Mouse (Mus musculus) cerebellum, postnatal 4 days (tissue): ENCODE measurements around the gene H2-Eb2.

Source experiments
- DNase-seq, 2 experiments: peaks; one replicate each; pipeline ENCODE4 v3.0.0; 2022; ENCODE audit warnings: low spot score in 2 of 2, mixed read lengths in 1 of 2

The H2-Eb2 gene

DNA sequence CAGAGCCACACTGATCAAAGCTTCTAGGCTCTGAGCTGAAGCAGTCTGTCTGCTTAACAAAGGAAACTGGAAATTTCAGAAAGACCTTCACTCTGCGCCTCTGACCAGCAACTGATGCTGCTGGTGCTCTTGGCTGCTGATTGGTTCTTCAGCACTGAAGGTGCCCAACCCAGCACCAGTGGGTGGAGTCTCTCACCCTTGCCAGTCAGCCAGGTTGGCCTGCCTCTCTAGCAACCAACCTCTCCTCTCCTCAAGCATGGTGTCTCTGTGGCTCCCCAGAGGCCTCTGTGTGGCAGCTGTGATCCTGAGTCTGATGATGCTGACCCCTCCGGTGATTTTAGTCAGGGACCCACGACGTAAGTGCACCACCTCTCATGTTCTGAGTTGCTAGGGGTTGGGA, at the start of gene H2-Eb2:
Gene H2-Eb2 (plus strand): TSS at position 230 of the 400 bp plus-strand sequence.
- DNase-seq, result no peak

DNA sequence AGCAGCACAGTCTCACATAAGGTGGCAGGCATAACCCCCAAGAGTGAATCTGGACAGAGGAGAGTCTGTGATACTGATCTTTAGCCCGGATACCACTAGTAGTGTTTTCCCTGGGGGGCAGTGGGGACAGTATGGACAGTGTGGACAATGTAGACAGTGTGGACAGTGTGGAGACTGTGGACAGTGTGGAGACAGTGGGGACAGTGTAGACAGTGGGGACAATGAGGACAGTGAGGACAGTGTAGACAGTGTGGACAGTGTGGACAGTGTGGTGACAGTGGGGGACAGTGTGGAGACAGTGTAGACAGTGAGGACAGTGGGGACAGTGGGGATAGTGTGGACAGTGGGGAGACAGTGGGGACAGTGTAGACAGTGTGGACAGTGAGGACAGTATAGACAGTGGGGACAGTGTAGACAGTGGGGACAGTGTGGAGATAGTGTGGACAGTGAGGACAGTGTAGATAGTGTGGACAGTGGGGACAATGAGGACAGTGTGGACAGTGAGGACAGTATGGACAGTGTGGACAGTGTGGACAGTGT, 44.9 kb upstream of the H2-Eb2 start:
- DNase-seq, result no peak

DNA sequence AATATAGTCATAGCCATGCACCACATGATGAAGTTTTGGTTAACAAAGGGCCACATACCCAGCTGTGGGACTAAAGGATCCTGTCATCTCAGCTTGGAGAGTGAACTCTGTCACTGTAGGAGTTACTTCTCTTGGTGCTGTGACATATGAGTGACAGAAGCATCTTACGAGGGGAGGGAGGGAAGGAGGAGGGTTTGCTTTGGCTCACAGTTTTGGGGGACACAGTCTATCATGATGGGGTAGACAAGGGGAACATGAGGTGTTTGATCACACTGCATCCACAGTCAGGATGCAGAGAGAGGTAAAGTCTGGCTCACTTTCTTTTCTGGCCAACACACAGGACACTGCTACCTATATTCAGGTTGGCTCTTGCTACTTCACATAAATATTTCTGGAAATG, 43.6 kb upstream of the H2-Eb2 start:
- DNase-seq, result no peak

DNA sequence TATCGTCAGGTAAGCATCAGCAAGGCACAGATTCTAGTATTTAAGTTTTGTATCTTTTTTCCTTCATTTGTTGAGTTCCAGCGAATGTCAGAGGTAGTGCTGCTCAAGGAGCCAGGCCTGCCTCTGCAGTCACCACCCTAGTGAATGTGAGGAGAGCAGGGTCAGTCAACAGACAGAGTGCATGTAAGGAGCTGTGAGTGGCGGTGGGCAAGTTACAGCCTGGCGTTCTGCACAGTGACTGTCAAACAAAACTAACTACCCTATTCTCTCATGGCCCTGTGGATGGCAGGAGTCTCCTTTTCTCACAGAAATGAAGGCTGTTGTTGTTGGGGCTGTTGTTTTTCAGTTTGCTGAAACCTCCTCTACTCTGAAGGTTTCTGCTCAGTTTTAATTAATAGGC, 40.1 kb upstream of the H2-Eb2 start:
- DNase-seq, result no peak

DNA sequence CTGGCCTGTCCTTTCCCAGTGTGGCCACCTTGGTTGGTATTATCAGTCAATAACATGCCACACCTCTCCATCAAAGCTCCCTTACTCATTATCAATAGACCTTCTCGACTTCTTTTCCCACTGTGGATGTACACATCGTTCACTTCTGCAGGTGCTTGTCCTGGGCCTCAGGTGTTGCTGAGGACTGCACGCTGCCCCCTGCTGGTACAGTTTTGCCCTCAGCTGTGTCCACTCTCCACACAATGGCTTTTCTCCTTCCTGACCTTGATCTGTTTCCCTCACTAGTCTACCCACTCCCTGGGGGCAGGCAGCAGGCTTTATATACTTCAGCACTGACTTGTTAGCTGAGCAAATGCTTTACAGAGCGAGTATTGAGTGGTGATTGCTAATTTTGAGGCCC, 39.6 kb upstream of the H2-Eb2 start:
- no peak for DNase-seq

DNA sequence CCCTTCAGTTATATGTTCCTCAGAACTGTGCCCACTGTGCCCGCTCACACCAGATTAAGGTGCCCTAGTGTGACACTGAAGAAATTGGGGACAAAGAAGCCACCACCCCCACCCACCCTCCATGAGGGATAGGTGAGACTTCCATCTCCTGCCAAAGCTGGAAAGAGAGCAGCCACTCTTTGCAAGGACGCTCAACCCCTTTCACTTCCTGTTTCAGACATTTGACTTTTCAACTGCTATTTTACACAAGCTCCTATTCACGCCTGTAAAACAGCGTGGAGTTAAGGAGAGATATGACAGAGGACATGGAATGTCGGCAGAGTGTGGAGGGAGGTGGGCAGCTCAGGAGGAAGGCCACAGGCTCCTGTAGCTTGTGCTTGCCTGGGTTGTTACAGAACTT, 39.0 kb upstream of the H2-Eb2 start:
- DNase-seq, result no peak

DNA sequence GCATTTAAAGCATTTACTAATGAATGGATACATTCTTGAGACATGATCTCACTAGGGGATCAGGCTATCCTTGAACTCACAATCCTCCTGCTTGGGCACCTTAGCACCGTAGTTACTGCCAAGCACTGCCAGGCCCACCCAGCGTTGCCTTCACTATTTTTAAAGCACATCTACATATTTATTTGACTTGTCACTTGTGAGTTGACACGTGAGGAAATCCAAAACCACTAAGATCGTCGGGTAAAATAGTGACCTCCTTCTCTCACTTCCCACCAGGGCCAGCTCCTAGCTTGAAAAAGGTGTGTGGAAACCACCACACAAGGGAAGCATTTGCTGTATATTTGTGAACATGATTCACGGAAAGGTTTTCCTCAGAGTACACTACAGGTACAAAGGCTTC, 38.5 kb upstream of the H2-Eb2 start:
- no peak for DNase-seq

DNA sequence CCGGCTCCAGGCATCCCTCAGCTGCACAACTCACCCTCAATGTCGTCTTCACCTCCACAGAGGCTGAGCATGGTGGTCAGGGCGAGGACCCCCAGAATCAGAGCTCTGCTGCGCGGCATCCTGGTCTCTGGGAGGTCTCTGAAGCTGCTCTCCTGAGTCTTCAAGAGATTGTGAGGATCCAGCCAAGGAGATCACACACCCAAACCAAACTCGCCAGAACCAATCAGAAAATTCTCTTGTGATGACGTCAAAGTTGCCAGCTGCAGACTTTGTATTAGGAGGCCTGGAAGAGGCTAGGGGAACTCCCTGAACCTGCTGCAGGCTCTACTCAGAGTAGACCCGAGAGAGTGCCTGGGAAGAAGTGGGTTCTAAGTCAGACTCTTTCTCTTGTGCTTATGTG, 37.8 kb upstream of the H2-Eb2 start, which contains the start of gene H2-Aa:
Gene H2-Aa (minus strand): TSS at position 176 of the 400 bp plus-strand sequence.
- peak in 1 of 2 experiments; percentile 61 for DNase-seq

DNA sequence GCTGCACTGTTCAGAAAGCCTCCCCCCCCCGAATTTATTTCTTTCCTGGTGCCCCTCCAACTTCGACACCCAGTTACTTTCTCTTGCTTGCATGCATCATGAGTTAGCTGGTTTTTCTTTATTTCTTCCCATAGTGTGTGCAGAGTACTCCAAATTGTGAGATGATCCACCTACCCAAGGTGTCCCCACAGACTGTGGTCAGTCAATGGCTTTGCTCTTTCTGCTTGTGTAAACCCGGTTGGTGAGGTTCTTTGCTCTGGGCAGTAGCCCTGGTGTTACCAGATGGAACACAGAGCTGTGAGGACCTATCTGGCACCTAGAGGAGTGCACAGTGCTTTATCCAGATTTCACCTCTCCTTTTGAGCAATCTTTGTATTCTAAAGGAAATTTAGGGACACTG, 37.3 kb upstream of the H2-Eb2 start:
- DNase-seq, result no peak

DNA sequence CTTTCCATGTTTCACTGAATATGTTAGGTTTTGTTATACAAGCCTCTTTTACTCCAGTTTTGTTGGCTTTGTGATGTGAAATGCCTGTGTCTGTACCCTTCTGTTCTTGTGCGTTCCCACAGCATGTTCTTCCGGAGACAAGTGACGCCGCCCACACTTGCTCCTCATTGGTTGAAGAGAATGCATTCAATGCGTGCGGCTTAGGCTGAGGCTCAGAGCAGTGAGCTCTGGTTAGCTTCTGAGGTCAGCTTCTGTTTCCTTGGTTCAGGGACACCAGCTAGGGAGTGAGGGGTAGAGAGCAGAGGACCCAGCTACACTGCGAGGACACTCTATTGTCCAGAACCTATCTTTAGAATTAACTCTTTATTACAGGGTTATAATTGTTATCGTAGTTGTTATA, 33.9 kb upstream of the H2-Eb2 start:
- peak; percentile 78 for DNase-seq

DNA sequence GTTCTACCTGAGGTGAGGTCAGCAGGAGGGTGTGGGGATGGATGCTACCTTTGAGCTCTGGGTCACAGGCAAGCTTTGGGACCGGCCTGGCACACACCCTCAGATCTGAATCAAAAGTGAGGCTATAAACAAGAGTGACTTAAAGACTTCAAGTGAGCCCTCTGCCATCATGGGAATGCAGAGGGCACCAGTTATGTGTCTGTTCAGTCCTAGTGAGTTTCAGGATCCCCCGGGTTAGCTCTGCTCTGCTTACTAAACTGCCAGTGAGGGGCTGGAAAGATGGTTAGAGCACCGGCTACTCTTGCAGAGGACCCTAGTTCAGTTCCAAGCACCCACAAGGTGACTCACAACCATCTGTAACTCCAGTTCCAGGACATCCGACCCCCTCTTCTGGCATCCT, 32.9 kb upstream of the H2-Eb2 start:
- DNase-seq, result no peak

DNA sequence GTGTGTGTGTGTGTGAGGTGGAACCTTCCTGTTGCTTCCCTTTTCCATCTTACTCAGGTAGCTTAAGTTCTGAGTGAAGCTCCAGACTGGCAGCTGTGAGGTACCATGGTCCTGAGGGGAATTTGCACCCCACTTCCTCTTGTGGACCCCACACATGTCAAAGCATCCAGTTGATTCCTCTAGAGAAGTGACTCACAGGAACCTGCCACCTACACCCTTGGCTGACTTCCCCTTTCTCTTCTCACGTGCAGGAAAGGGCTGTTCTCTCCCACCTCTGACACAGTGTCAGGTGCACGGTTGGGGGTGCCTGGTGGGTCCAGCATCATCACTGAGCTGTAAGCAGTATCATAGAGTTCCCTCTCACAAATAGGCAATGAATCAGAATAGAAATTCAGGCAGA, 31.9 kb upstream of the H2-Eb2 start:
- no peak for DNase-seq

DNA sequence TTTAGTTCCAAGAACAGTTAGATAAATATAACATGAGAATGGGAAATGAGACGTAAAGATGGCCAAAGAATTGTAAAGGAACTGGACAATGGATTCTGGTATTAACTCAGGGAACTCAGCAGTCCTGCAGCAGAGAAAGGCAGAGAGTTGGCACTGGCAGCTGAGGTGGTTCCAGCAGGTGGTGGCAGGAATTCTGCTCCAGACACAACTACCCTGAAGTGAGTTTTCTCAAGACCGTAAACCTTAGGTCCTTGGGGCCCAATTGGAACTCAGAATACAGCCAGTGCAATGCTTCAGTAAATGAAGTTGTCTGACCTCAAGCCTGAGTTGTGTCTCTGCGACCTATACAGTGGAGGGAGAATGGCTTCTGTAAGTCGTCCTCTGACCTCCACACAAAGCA, 31.2 kb upstream of the H2-Eb2 start:
- no peak for DNase-seq

DNA sequence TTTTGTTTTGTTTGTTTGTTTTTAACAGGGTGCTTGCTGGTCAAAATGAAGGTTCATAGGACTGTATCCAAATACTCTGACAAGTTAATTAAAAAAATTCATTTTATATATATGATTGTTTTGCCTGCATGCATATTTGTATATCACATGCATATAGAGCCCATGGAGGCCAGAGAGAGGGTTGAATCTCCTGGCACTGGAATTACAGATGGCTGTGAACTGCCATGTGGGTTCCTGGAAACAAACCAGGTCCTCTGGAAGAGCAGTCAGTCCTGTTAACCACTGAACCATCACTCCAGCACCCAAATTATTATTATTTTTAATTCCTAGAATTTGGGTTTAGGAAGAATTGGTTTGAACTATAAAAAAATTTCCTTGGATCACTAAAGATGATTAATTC, 30.2 kb upstream of the H2-Eb2 start:
- no peak for DNase-seq

DNA sequence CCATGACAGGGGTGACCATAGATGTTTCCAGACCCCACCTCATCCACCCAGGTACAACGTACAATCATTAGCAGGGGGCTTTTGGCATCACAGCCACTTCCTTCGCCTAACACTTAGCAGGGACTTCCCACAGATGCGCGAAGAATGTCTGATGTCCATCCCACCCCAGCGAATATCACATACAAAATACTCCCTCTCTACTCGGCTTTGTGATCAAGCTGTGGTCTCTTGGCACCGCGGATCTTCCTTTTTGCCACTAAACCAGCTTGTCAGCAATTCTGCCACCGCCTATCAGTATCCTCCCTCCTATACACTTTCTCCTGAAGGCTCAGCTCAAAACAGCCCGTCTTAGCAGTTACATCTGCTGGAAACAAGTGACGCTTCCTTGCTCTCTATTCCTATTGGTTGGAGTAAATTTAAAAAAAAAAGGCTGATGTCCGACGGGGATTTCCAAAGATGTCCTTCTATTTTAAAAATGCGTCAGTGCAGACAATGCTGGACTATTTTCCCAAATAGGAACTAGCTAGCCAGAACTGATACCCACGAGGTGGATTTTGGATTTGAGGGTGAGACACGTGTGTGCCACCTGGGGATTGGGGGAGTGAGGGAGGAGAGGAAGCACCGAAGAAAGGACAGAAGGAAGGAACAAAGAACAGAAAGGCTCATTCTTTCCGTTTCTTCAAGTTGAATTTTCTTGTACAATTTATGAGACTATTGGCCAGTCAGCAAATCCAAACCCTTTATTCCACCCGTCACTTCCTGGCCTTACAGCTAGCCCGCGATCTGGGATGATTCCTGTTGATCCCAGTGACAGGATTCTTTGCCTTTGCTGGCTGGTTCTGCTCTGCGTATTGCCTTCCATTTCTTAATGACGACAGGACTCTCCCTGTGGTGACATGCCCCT, 29.3 kb upstream of the H2-Eb2 start:
- peak in 1 of 2 experiments; percentile 32 for DNase-seq

DNA sequence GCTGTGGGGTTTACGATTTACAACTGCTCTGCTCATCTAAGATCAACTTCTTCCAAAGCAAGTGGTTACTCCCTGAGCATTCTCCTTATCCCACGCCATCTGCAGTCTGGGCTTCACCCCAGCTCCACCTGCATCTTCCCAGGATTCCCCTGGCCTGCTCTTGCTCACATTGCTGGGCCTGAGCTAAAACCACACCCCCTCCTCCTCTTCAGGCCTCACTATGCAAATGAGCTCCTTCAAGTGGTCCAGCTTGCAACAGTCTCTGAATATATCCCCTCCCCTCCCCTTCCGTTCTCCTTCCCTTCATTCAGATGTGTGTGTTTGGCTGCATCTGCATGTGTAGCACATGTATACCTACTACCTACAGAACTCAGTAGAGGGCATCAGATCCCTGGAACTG, 26.1 kb upstream of the H2-Eb2 start:
- DNase-seq, result no peak

DNA sequence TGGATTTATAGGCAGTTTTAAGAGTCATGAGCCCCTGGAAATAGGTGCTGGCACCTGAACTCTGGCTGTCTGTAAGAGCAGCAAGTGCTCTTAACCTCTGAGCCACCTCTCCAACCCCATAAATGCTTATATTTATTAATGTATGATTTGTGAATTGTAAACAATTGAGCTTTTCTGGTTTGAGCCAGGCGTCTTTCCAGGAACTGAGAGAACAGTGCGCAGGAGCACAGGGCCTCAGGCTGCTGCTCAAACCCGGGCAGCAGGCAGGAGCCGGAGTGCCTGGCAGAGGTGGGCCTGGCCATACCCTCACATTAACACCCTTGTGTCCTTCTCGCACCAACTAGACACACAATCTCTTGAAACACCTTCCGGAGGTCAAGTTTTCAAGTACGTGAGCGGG, 25.4 kb upstream of the H2-Eb2 start:
- no peak for DNase-seq

DNA sequence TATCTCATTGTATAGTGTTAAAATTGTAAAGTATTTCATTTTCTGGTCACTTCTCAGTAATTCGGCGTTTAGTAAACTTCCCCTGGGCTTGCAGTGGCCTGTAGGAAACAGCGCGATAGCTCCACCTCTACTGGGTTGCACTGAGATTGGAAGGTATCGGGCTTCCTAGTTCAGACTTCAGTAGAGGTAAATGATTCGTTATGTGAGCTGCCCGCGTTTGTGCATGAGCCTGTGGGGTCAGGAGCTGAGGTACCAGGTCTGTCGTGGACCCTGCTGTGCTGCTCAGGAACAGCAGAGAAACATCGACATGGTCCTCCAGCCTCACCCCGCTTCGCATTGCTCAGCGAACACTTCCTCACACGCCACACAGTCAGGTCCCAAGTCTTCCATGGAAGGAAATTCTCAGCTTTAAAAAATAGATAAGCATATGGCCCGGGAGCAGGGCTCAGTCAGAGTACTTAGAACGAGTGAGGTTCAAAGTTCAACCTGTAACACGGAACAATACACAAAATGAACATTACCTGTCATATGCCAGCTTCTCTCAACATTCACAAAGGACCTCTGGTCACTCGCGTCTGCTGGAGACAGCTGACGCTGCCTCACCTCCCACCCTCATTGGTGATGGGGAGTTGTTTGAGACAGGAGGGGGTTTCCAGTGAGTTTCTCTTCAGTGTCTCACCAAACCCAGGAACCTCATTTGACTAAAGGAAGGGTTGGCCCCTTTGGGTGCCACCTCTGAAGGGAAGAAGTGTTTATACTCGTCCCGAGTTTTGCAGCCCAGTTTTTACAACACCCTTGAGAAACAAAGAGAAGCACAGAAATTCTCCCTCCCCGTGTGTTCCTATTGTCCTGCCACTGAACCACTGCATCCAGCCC, 24.5 kb upstream of the H2-Eb2 start:
- DNase-seq, result no peak

DNA sequence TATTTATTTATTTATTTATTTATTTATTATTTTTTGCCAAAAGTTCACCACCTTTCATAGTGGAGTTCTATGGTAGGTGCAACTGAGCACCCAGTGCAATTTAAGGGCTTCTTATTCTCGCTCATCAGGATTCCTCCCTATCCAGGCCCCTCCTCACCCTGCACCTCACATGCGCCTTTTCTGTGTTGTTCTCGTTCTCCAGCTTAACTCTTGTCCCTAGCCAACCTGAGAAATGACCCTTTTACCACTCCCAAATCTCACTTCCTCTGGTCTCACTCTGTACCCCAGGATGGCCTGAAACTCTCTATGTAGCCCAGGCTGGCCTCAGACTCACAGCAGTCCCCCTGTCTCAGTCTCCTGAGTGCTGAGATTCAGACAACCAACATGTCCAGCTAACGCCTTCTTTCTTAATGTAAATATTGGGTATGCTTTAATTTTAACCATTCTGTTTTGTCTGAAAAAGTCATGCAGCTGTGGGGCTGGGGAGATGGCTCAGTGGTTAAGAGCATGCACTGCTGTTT, 23.7 kb upstream of the H2-Eb2 start:
- no peak for DNase-seq

DNA sequence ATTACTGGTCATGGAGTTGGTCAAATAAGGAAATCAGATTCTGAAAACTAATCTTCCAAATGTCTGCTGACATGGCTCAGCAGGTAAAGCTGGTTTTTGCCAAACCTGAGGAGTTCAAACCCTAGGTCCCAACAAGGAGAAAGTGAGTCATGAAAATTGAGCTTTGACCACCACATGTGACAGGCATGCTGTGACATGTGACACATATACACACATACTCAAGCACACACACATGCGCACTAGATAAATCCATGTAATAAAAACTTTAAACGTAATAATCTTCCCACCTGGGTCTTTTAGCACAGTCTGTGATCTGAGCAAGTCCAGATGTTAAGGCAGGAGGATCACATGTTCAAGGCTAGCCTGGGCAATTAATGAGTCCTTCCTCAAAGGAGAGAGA, 21.7 kb upstream of the H2-Eb2 start:
- DNase-seq, result no peak

DNA sequence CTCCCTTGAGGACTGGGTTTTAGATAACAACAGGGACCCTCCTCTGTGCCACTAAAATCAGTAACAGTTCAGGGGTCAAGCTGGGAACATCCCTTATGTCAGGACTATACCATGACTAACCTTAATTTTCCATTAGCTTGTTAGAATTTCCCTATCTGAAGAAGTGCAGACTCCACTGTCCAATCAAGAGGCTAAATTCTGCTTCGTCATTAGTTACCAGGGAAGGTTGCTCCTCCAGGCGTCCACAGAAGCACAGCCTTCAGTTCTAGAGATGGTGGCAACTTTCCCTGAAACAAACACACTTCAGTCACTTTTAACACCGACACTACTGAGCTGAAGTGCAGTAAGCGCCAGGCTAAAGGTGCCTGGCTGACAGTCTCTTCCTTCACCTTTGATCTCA, 20.7 kb upstream of the H2-Eb2 start:
- peak in 1 of 2 experiments; percentile 51 for DNase-seq

DNA sequence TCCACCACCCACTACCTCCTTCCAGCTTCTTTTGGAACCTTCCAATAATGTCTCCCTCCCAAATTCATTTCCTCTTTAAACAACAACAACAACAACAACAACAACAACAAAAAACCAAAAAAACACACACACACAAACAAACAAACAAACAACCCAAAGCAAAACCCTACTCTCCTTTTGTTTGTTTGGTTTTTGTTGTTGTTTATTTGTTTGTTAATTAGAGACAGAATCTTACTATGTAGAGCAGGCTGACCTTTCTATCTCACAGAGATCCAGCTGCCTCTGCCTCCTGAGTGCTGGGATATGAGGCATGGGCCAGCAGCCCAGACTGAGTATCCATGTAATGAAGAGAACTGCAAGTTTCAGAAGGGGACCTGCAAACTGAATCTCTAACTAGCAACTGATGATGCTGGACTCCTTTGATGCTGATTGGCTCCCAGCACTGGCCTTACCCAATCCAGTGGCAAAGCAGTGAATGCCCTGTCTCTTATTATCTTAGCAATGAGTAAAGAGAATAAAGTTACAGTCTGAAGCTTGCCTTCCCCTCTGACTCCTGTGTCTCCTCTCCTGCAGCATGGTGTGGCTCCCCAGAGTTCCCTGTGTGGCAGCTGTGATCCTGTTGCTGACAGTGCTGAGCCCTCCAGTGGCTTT, 20.0 kb upstream of the H2-Eb2 start, which contains the start of gene H2-Eb1:
Gene H2-Eb1 (plus strand): TSS at position 488 of the 651 bp plus-strand sequence.
- peak; percentile 76 to 87 for DNase-seq
